Mouse (Mus musculus) myocyte (in vitro differentiated cells): ENCODE results near the gene Ldb1. TPM values are rescaled to one million over a fixed set of nuclear protein-coding genes. Genes with fewer than 3 reads are reported as not detected.
A peak's percentile ranks its signal among the peaks of the same experiment; 100 is the strongest.

Source experiments
- H3K27me3 ChIP-seq: one replicate; pipeline ENCODE4 v1.6.1; 2011; ENCODE audit not compliant: control insufficient read depth, insufficient read depth, insufficient read length
- H3K36me3 ChIP-seq: one replicate; pipeline ENCODE4 v1.6.1; 2011; ENCODE audit not compliant: control insufficient read depth, insufficient read depth
- H3K4me2 ChIP-seq: one replicate; pipeline ENCODE4 v1.6.1; 2011; ENCODE audit warnings: low read depth, control low read depth
- H3K4me3 ChIP-seq: one replicate; pipeline ENCODE4 v1.5.1; 2011; ENCODE audit warnings: mild to moderate bottlenecking, control low read depth, moderate library complexity
- H3K79me2 ChIP-seq: one replicate; pipeline ENCODE4 v1.6.1; 2011; ENCODE audit not compliant: control insufficient read depth, insufficient read depth
- H3ac ChIP-seq: one replicate; pipeline ENCODE4 v1.6.1; 2011; ENCODE audit not compliant: control insufficient read depth, insufficient read length
- CEBPB ChIP-seq: IDR thresholded peaks from 2 replicates; pipeline ENCODE4 v1.6.1; 2011; ENCODE audit warnings: mild to moderate bottlenecking, moderate library complexity; ENCODE audit not compliant: poor library complexity, insufficient read depth, severe bottlenecking
- E2F4 ChIP-seq: IDR thresholded peaks from one replicate; pipeline ENCODE4 v1.6.1; 2011; ENCODE audit warnings: mild to moderate bottlenecking, control low read depth, moderate library complexity; ENCODE audit not compliant: insufficient read depth
- MAX ChIP-seq: IDR thresholded peaks from one replicate; pipeline ENCODE4 v1.6.1; 2011; ENCODE audit warnings: low read depth, mild to moderate bottlenecking, control low read depth
- MYOD1 ChIP-seq, 3 experiments: IDR thresholded peaks; one replicate each; pipeline ENCODE4 v1.6.1; 2011; ENCODE audit warnings: control low read depth in 2 of 3, low read depth in 2 of 3, mild to moderate bottlenecking in 2 of 3, moderate library complexity in 1 of 3; ENCODE audit not compliant: insufficient read length in 2 of 3, control insufficient read depth in 1 of 3
- MYOG ChIP-seq, 3 experiments: IDR thresholded peaks; one replicate each; pipeline ENCODE4 v1.6.1; 2011; ENCODE audit warnings: control low read depth in 2 of 3, low read depth in 2 of 3, mild to moderate bottlenecking in 2 of 3; ENCODE audit not compliant: insufficient read length in 2 of 3, control insufficient read depth in 1 of 3, insufficient read depth in 1 of 3
- POLR2A ChIP-seq: IDR thresholded peaks from one replicate; pipeline ENCODE4 v1.6.1; 2011; ENCODE audit warnings: low read depth, mild to moderate bottlenecking, control low read depth, moderate library complexity; ENCODE audit not compliant: insufficient read length
- POLR2AphosphoS2 ChIP-seq: IDR thresholded peaks from one replicate; pipeline ENCODE4 v1.6.1; 2011; ENCODE audit warnings: low read depth, control low read depth; ENCODE audit not compliant: insufficient read length
- REST ChIP-seq: IDR thresholded peaks from one replicate; pipeline ENCODE4 v1.6.1; 2011; ENCODE audit warnings: mild to moderate bottlenecking, control low read depth, moderate library complexity; ENCODE audit not compliant: insufficient read depth, insufficient read length
- SRF ChIP-seq: IDR thresholded peaks from one replicate; pipeline ENCODE4 v1.6.1; 2011; ENCODE audit warnings: low read depth; ENCODE audit not compliant: control insufficient read depth, insufficient read length
- TCF12 ChIP-seq: IDR thresholded peaks from one replicate; pipeline ENCODE4 v1.6.1; 2011; ENCODE audit warnings: mild to moderate bottlenecking, control low read depth; ENCODE audit not compliant: poor library complexity, insufficient read depth, severe bottlenecking
- TCF3 ChIP-seq: IDR thresholded peaks from one replicate; pipeline ENCODE4 v1.6.1; 2011; ENCODE audit warnings: low read depth, control low read depth; ENCODE audit not compliant: insufficient read length
- USF1 ChIP-seq: IDR thresholded peaks from one replicate; pipeline ENCODE4 v1.6.1; 2011; ENCODE audit warnings: low read depth, mild to moderate bottlenecking, control low read depth, moderate library complexity
- polyA plus RNA-seq: library from polyadenylated mRNA; unstranded; fragments of >200 nt; fragmentation: generic; extraction: Trizol; gene quantifications from one replicate; pipeline ENCODE4 v1.2.1, GENCODE M21; 2012; ENCODE audit warnings: missing spikeins

The Ldb1 gene
- polyA plus RNA-seq, 1 experiment: 68.7 TPM

DNA sequence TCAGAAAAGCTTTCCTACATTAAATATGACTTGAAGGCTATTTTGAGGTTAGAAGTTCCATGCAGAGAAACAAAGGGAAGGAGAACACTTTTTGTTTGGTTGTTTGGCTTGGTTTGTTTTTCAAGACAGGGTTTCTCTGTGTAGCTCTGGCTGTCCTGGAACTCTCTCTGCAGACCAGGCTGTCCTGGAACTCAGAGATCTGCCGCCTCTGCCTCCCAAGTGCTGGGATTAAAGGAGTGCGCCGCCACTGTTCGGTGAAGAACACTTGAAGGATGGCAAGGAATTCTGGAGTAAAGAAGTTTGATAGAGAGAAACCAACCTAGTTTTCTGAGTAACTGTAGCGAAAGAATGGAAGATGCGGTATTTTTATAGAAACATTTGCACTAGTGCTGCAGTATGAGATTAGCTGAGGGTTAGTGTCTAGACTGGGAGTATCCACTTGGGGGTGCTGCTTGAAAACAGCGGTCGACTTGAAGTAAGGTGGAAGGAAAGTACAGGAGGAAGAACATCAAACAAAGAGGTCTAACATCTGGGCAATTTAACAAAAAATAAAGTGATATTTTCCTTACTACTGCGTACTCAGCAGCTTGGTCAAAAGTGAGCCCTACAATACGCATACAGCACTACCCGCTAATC is 10.9 kb upstream of the Ldb1 start:
- Histone ChIP-seq H3K4me2 (peak overlapping the region; percentile 59), H3ac (peak overlapping the region; percentile 53), H3K27me3 (no peaks in the 10 kb centered on the region), H3K36me3 (no peaks in the 10 kb centered on the region), H3K4me3 (peak overlapping the region; percentile 83), H3K79me2 (peaks cover 39% of the 10 kb centered on the region)
- TF ChIP-seq MYOG (IDR thresholded peaks at IDR 0.05; ENCODE audit: control insufficient read depth in 1 of 3, insufficient read depth in 1 of 3, insufficient read length in 2 of 3, low read depth in 2 of 3) (no peak), TCF12 (no peak), USF1 (no peak), TCF3 (no peak), MAX (no peak), POLR2A (no peak), CEBPB (no peak), SRF (no peak), POLR2AphosphoS2 (no peak), MYOD1 (IDR thresholded peaks at IDR 0.05; ENCODE audit: control insufficient read depth in 1 of 3, insufficient read length in 2 of 3, low read depth in 2 of 3) (no peak), E2F4 (no peak), REST (no peak)

- no peaks in the 10 kb centered on the region for H3K79me2 ChIP-seq
- H3K4me3 ChIP-seq: no peak overlapping the region
- no peak overlapping the region for H3K4me2 ChIP-seq
- H3K27me3 ChIP-seq: peaks cover 4% of the 10 kb centered on the region
- TF ChIP-seq POLR2AphosphoS2: no peak
- TF ChIP-seq TCF12: no peak
- no peak for TF ChIP-seq MYOG (IDR thresholded peaks at IDR 0.05; ENCODE audit: control insufficient read depth in 1 of 3, insufficient read depth in 1 of 3, insufficient read length in 2 of 3, low read depth in 2 of 3)
- TF ChIP-seq SRF: no peak
- no peak for TF ChIP-seq MAX
- TF ChIP-seq MYOD1 (IDR thresholded peaks at IDR 0.05; ENCODE audit: control insufficient read depth in 1 of 3, insufficient read length in 2 of 3, low read depth in 2 of 3): no peak
- no peak for TF ChIP-seq CEBPB
- no peak for TF ChIP-seq USF1
- no peak for TF ChIP-seq TCF3
- TF ChIP-seq E2F4: no peak
- no peak for TF ChIP-seq POLR2A
- no peak for TF ChIP-seq REST
- H3K36me3 ChIP-seq: no peaks in the 10 kb centered on the region
- H3ac ChIP-seq: no peak overlapping the region
These were observed 5.4 kb upstream of the Ldb1 start for GRCm38 (mm10) chr19:46050462-46050861.

- TF ChIP-seq MAX (no peak), TCF3 (no peak), REST (no peak), POLR2AphosphoS2 (no peak), CEBPB (no peak), MYOG (IDR thresholded peaks at IDR 0.05; ENCODE audit: control insufficient read depth in 1 of 3, insufficient read depth in 1 of 3, insufficient read length in 2 of 3, low read depth in 2 of 3) (no peak), USF1 (no peak), TCF12 (no peak), POLR2A (no peak), MYOD1 (IDR thresholded peaks at IDR 0.05; ENCODE audit: control insufficient read depth in 1 of 3, insufficient read length in 2 of 3, low read depth in 2 of 3) (no peak), SRF (no peak), E2F4 (no peak)
- Histone ChIP-seq H3K27me3 (peaks cover 4% of the 10 kb centered on the region), H3K79me2 (peaks cover 5% of the 10 kb centered on the region), H3K4me3 (no peak overlapping the region), H3K36me3 (no peaks in the 10 kb centered on the region), H3ac (no peak overlapping the region), H3K4me2 (no peak overlapping the region)
These were observed 4.1 kb upstream of the Ldb1 start for GRCm38 (mm10) chr19:46049129-46049528.

DNA sequence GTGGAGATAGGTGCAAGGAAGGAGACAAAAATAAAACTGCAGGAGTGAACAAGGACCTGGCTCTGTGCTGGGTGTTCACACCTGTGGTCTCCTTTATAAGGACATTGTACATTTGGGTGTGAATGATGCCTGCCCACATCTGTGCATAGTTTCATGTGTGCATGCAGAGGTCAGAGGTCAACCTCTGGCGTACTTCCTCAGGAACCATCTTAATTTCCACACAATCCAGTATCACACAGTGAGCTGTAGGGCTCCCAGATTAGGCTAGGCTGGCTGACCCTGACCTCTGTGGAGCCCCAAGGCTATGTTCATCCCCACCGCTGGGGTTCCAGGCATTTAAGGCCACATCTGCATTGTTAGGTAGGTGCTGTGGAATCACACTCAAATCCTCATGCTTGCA is 2.4 kb upstream of the Ldb1 start:
- TF ChIP-seq POLR2AphosphoS2: no peak
- no peak for TF ChIP-seq TCF3
- TF ChIP-seq TCF12: no peak
- no peak for TF ChIP-seq POLR2A
- TF ChIP-seq SRF: no peak
- no peak for TF ChIP-seq MYOG (IDR thresholded peaks at IDR 0.05; ENCODE audit: control insufficient read depth in 1 of 3, insufficient read depth in 1 of 3, insufficient read length in 2 of 3, low read depth in 2 of 3)
- TF ChIP-seq REST: no peak
- TF ChIP-seq MAX: no peak
- TF ChIP-seq CEBPB: no peak
- no peak for TF ChIP-seq USF1
- no peak for TF ChIP-seq MYOD1 (IDR thresholded peaks at IDR 0.05; ENCODE audit: control insufficient read depth in 1 of 3, insufficient read length in 2 of 3, low read depth in 2 of 3)
- no peak for TF ChIP-seq E2F4
- Histone ChIP-seq H3K4me3 (no peak overlapping the region), H3K4me2 (no peak overlapping the region), H3ac (no peak overlapping the region), H3K27me3 (peaks cover 4% of the 10 kb centered on the region), H3K79me2 (peaks cover 22% of the 10 kb centered on the region), H3K36me3 (no peaks in the 10 kb centered on the region)
